8 mouse cellular contexts compared by ENCODE assay signal in genomic region chr15:85231443-85232255, GRCm38 (mm10). TPM values are rescaled to one million over a fixed set of nuclear protein-coding genes. Genes with fewer than 3 reads are reported as not detected.
A peak's percentile ranks its signal among the peaks of the same experiment; 100 is the strongest.
DNase-seq lines count a peak whose midpoint lies in the region; ATAC-seq and TF ChIP-seq lines count a peak whose summit lies in the region.

No protein-coding gene starts in this region.

- TF ChIP-seq POLR2A in bone marrow macrophage, adult 2 months (IDR thresholded peaks at IDR 0.05; ENCODE audit: borderline replicate concordance, low read depth, low read length), result no peak

- no peak overlapping the region for H3K27ac ChIP-seq in bone marrow macrophage, adult 2 months (ENCODE audit: insufficient read depth, low read depth, low read length)
- H3K27ac ChIP-seq in kidney, postnatal 0 days, result no peak overlapping the region

- H3K4me2 ChIP-seq in kidney, postnatal 0 days (ENCODE audit: low read length), result no peak overlapping the region

- no peak for ATAC-seq in CD4-positive, CD25-positive, alpha-beta regulatory T cell, adult 4 months
- no peak for ATAC-seq in kidney, postnatal 0 days (replicated peaks; ENCODE audit: low FRiP score, low read depth)

- no peak overlapping the region for H3K4me3 ChIP-seq in bone marrow macrophage, adult 2 months (ENCODE audit: insufficient read depth, low read length)
- no peak overlapping the region for H3K4me3 ChIP-seq in kidney, postnatal 0 days (replicated peaks; ENCODE audit: low read depth, low read length)

- 81% methylated on average over 13 of the region's 13 CpGs for WGBS in kidney, postnatal 0 days

- no peaks in the 10 kb centered on the region for H3K4me1 ChIP-seq in bone marrow macrophage, adult 2 months (ENCODE audit: control insufficient read depth, insufficient read depth, low read length)
- no peaks in the 10 kb centered on the region for H3K4me1 ChIP-seq in kidney, postnatal 0 days (replicated peaks; ENCODE audit: insufficient read depth, low read length)

- TF ChIP-seq CTCF in bone marrow macrophage, adult 2 months (IDR thresholded peaks at IDR 0.05; ENCODE audit: low read depth, low read length), result peak; percentile 95
- peak; percentile 95 for TF ChIP-seq CTCF in kidney, postnatal 0 days (IDR thresholded peaks at IDR 0.05; ENCODE audit: low read depth)

- no peaks in the 10 kb centered on the region for H3K27me3 ChIP-seq in kidney, postnatal 0 days (ENCODE audit: insufficient read depth, low read length)
- no peaks in the 10 kb centered on the region for H3K27me3 ChIP-seq in splenic B cell, adult 2 months (ENCODE audit: control insufficient read depth, insufficient read depth, low read length, poor library complexity, severe bottlenecking)

- peaks cover 4% of the 10 kb centered on the region; the same call in 1 of the 2 replicates for H3K36me3 ChIP-seq in kidney, postnatal 0 days (ENCODE audit: insufficient read depth, low read length)
- no peaks in the 10 kb centered on the region for H3K36me3 ChIP-seq in splenic B cell, adult 2 months (ENCODE audit: control insufficient read depth, insufficient read depth, low read length, poor library complexity, severe bottlenecking)

- H3K9ac ChIP-seq in kidney, postnatal 0 days (ENCODE audit: low read depth, low read length), result no peak overlapping the region

- H3K9me3 ChIP-seq in kidney, postnatal 0 days (replicated peaks; ENCODE audit: low read length), result no peaks in the 10 kb centered on the region

- intact Hi-C loops in gastrocnemius, postnatal 14 days (cut with DNase I; ENCODE audit: low total_unique reads), result loop anchor here (5.0 kb wide), 1 partner anchor 79 kb away; no protein-coding TSS in a partner anchor

- DNase-seq in CD4-positive, CD25-positive, alpha-beta regulatory T cell, adult 2 months (ENCODE audit: low read depth, low spot score), result peak; percentile 63
- peak; percentile 31 for DNase-seq in 416B (ENCODE audit: low read depth)
- peak; percentile 63 for DNase-seq in gastrocnemius, postnatal 14 days
- DNase-seq in kidney, postnatal 0 days (ENCODE audit: low spot score), result peak; percentile 68
- DNase-seq in lung, postnatal 25 days (ENCODE audit: low spot score), result peak; percentile 74
- peak; percentile 29 for DNase-seq in splenic B cell, adult 2 months (ENCODE audit: low read depth, low spot score)

RNA-seq across cellular contexts. Expression of gene Fbln1, which starts 25.9 kb away (rescaled TPM):
- polyA plus RNA-seq in CD4-positive, CD25-positive, alpha-beta regulatory T cell, adult 4 months (2017; shearing (Covaris generic)), result not detected
- not detected in 2 replicates for polyA plus RNA-seq in bone marrow macrophage, adult 2 months (2012; ENCODE audit: insufficient read depth, insufficient read length, missing spikeins)
- 10 to 100 TPM; 12.2 to 15.3 TPM for total RNA-seq in gastrocnemius, postnatal 14 days (2021)
- polyA plus RNA-seq in kidney, postnatal 0 days (2015; fragmentation: Nextera tagmentation; extraction: Ambion mirVana), result 114 and 118 TPM in 2 replicates

Comparison
In these comparisons a context has a peak if more than half of its experiments do, and no peak if none do; other contexts are left out.
1. RNA of gene Fbln1, which starts 25.9 kb away (polyA plus RNA-seq): 114 to 118 TPM in kidney, postnatal 0 days; not detected in bone marrow macrophage, adult 2 months and not detected in CD4-positive, CD25-positive, alpha-beta regulatory T cell, adult 4 months; every median in the first group is over 10 times any median in the second.
2. Peak in every context shown above with its lines, with median percentiles within 50 percentile points of each other: DNase-seq.